Mouse (Mus musculus) megakaryocyte, embryonic 14.5 days (primary cell): ENCODE results near the gene Fam163a. TPM values are rescaled to one million over a fixed set of nuclear protein-coding genes. Genes with fewer than 3 reads are reported as not detected.

ENCODE experiments used
- H3K27me3 ChIP-seq: replicated peaks from 2 replicates; pipeline ENCODE3; 2012; ENCODE audit warnings: inconsistent platforms
- H3K36me3 ChIP-seq: replicated peaks from 2 replicates; pipeline ENCODE3; 2012; ENCODE audit warnings: low read length, inconsistent platforms, mixed read lengths
- H3K4me1 ChIP-seq: 2 replicates; pipeline ENCODE4 v1.6.1; 2012; ENCODE audit warnings: inconsistent platforms
- H3K4me3 ChIP-seq: replicated peaks from 2 replicates; pipeline ENCODE3; 2012; ENCODE audit warnings: moderate library complexity, mild to moderate bottlenecking, inconsistent platforms
- H3K9me3 ChIP-seq: 2 replicates; pipeline ENCODE4 v1.6.1; 2012; ENCODE audit warnings: inconsistent platforms
- FLI1 ChIP-seq: IDR thresholded peaks from 2 replicates; pipeline ENCODE4 v1.6.1; 2012; ENCODE audit warnings: low read length, inconsistent platforms, mixed read lengths
- GATA1 ChIP-seq: IDR thresholded peaks from 3 replicates; pipeline ENCODE4 v1.6.1; 2012; ENCODE audit warnings: mixed read lengths, low read length, inconsistent platforms, borderline replicate concordance
- polyA plus RNA-seq: library from polyadenylated mRNA; stranded (reverse); fragments of >175 nt; gene quantifications from 2 replicates; pipeline ENCODE4 v1.2.3, GENCODE M21; 2012; ENCODE audit warnings: low replicate concordance; ENCODE audit not compliant: insufficient read depth

Fam163a gene
- polyA plus RNA-seq, 1 experiment: 0.87 TPM

DNA sequence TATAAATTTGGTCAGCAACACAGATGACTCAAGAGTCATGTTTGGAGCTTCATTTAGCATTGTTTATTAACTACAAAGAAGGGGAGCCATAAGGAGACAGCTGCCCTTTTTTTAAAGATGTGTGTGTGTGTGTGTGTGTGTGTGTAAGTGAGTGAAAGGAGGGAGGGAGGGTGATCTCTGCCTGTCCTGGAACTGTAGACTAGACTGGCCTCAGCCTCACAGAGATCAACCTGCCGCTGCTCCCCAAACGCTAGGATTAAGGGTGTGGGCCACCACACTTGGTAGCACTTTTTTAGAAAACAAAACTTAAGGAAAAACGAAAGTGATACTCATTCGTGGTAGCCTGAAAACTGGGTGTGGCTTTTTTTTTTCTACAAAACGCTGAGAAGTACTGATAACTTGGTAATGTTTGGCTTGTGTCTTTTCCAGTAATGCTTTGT is 167.7 kb downstream of the Fam163a start:
- peaks cover 22% of the 10 kb centered on the region for H3K36me3 ChIP-seq
- H3K4me3 ChIP-seq: peak overlapping the region; percentile 100
- TF ChIP-seq FLI1: no peak
- TF ChIP-seq GATA1: no peak
- H3K27me3 ChIP-seq: no peaks in the 10 kb centered on the region
- no peaks in the 10 kb centered on the region for H3K9me3 ChIP-seq
- peaks cover 38% of the 10 kb centered on the region for H3K4me1 ChIP-seq

GRCm38 (mm10) chr1:156035930-156036737 is 168.7 kb downstream of the Fam163a start, which contains the start of gene Tor1aip1:
Gene Tor1aip1, minus strand, starts transcription at chr1:156036480.
- peaks cover 34% of the 10 kb centered on the region for H3K4me1 ChIP-seq
- H3K4me3 ChIP-seq: peak within 1 kb of the TSS; percentile 100
- no peaks in the 10 kb centered on the region for H3K27me3 ChIP-seq
- no peaks in the 10 kb centered on the region for H3K9me3 ChIP-seq
- H3K36me3 ChIP-seq: peaks cover 30% of the 10 kb centered on the region
- TF ChIP-seq GATA1 (no peak), FLI1 (no peak)

GRCm38 (mm10) chr1:156035269-156035929 is 169.4 kb downstream of the Fam163a start, which contains the start of gene Tor1aip2:
Gene Tor1aip2, plus strand, starts transcription at chr1:156035403.
- H3K4me3 ChIP-seq: peak within 1 kb of the TSS; percentile 100
- no peak for TF ChIP-seq GATA1
- TF ChIP-seq FLI1: no peak
- peaks cover 32% of the 10 kb centered on the region for H3K4me1 ChIP-seq
- peaks cover 37% of the 10 kb centered on the region for H3K36me3 ChIP-seq
- H3K9me3 ChIP-seq: no peaks in the 10 kb centered on the region
- H3K27me3 ChIP-seq: no peaks in the 10 kb centered on the region

GRCm38 (mm10) chr1:156034661-156035060 is 170.2 kb downstream of the Fam163a start:
- Histone ChIP-seq H3K36me3 (peaks cover 44% of the 10 kb centered on the region), H3K27me3 (no peaks in the 10 kb centered on the region), H3K9me3 (no peaks in the 10 kb centered on the region), H3K4me1 (peaks cover 26% of the 10 kb centered on the region), H3K4me3 (peak overlapping the region; percentile 100)
- TF ChIP-seq FLI1: no peak
- no peak for TF ChIP-seq GATA1

DNA sequence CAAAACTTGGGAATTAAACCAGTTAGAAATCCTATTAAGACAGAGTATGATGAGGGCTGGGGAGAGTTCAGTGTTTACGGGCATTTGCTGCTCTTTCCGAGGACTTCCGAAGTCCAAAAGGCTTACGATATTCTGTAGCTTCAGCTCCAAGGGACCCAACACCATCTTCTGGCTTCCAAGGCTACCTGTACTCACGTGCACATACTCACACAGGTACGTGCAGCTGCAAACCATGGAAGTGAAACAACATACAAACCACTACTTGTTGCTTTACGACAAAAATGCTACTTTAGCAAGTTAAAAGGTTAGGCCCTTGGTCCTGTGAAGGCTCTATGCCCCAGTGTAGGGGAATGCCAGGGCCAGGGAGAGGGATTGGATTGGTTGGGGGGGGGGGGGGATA is 170.9 kb downstream of the Fam163a start:
- peaks cover 23% of the 10 kb centered on the region for H3K4me1 ChIP-seq
- no peaks in the 10 kb centered on the region for H3K27me3 ChIP-seq
- H3K4me3 ChIP-seq: peak overlapping the region; percentile 42

GRCm38 (mm10) chr1:156028340-156028975 is 176.4 kb downstream of the Fam163a start:
- H3K9me3 ChIP-seq: no peaks in the 10 kb centered on the region
- peaks cover 94% of the 10 kb centered on the region for H3K36me3 ChIP-seq
- H3K4me1 ChIP-seq: peaks cover 17% of the 10 kb centered on the region
- TF ChIP-seq GATA1 (no peak), FLI1 (no peak)
- no peak overlapping the region for H3K4me3 ChIP-seq
- no peaks in the 10 kb centered on the region for H3K27me3 ChIP-seq

More for the DNA sequence above, 170.9 kb downstream of the Fam163a start:
- TF ChIP-seq FLI1: no peak
- H3K9me3 ChIP-seq: no peaks in the 10 kb centered on the region
- H3K36me3 ChIP-seq: peaks cover 52% of the 10 kb centered on the region

GRCm38 (mm10) chr1:156027849-156028248 is 177.0 kb downstream of the Fam163a start:
- Histone ChIP-seq H3K36me3 (peaks cover 94% of the 10 kb centered on the region), H3K4me3 (no peak overlapping the region), H3K27me3 (no peaks in the 10 kb centered on the region), H3K4me1 (peaks cover 17% of the 10 kb centered on the region), H3K9me3 (no peaks in the 10 kb centered on the region)
- no peak for TF ChIP-seq GATA1
- TF ChIP-seq FLI1: no peak

Other genes with a start within 250 kb of the Fam163a start
- gene Cep350, start 231.8 kb downstream of the Fam163a start, polyA plus RNA-seq: 0.75 and 1.9 TPM in 2 replicates
- gene Tor1aip2, start 169.6 kb downstream of the Fam163a start, polyA plus RNA-seq: 5.2 and 12.2 TPM in 2 replicates
- gene Tor1aip1, start 168.5 kb downstream of the Fam163a start, polyA plus RNA-seq: 18.6 and 28.8 TPM in 2 replicates
- not detected in 2 replicates for gene Tdrd5, start 98.6 kb upstream of the Fam163a start, polyA plus RNA-seq
- gene Nphs2, start 105.7 kb upstream of the Fam163a start, polyA plus RNA-seq: 0.27 TPM in 1 of 2 replicates, not detected in the other
- gene Gm2000, start 161.0 kb upstream of the Fam163a start, polyA plus RNA-seq: 95.0 and 1,003 TPM in 2 replicates
- not detected in 2 replicates for gene Axdnd1, start 216.1 kb upstream of the Fam163a start, polyA plus RNA-seq